Mouse (Mus musculus) testis, postnatal 10 days (tissue): ENCODE results near the gene Lrrc61.

Source experiments
- DNase-seq: peaks from one replicate; pipeline ENCODE4 v3.0.0; 2021; ENCODE audit warnings: low spot score

Gene Lrrc61

GRCm38 (mm10) chr6:48546858-48547257, 7.7 kb upstream of the Lrrc61 start:
- peak; percentile 33 for DNase-seq

DNA sequence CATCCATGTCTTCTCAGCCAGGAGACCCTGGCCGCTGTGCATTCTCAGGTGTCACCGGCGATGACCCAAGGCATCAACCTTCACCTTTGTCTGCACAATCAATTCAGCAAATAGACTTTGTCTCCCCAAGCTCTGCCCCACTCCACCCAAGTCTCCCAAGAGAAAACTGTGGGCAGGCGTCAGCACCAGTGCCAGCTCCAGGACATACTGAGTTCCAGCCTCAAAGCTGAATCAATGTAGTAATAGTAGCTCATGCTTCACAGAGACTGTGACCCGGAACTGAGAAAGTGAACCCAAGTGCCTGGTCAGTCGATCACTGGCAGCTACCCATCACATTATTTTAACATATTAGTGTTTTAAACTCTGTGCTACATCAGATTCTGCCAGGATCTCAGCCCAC, 6.3 kb upstream of the Lrrc61 start:
- no peak for DNase-seq

DNA sequence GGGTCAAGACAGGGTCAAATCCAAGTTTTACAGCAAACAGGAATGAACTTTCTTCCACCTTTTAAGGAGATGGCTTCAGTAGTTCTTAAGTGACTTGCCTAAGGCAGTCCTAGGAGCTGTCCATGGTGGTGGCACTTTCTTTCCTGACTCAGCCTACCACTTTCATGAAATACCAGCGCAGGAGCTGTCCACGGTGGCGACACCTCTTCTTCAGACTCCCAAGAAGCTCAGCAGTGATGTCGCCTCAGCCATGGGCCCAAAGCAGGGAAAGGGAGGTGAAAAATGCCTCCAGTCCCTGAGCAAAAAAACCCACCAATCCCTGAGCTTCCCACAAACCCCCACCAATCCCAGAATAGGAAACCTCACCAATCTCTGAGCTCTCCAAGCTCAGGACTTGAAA, 1.7 kb upstream of the Lrrc61 start:
- peak; percentile 59 for DNase-seq

GRCm38 (mm10) chr6:48553819-48554218, 777 bp upstream of the Lrrc61 start:
- peak; percentile 28 for DNase-seq

- DNase-seq, result peak; percentile 46
These were observed 701 bp downstream of the Lrrc61 start for GRCm38 (mm10) chr6:48555104-48555890.

- no peak for DNase-seq
These were observed 1.4 kb downstream of the Lrrc61 start for GRCm38 (mm10) chr6:48555956-48556355.

DNA sequence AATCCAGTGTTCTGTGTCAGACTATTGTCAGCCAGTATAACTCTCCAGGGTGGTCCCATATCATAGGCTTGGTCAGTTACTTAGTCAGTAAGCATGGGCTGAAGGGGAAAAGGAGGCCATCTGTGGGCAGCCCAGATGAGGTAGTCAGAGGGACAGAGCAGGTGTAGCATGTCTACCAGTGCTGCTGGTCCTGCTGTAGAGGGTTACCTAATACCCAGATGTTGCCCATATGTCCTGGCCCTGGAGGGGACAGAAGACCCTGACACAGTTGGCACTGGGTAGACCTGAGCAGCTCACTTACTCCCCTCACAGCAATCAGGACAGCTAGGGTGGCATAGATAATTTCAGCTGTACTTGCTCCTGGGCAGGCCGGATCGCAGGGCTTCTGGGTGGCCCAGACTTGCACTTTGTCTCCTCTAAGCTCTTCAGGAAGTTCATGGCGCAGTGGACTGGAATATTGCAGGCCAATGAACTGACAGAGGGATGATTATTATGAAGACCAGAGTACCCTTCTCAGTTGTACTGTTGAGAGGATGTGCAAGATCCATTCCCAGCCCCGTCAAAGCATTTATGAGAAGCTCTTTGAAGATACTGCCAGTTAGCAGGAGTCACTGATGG, 11.2 kb downstream of the Lrrc61 start:
- DNase-seq, result no peak

GRCm38 (mm10) chr6:48566312-48566711, 11.7 kb downstream of the Lrrc61 start:
- peak; percentile 69 for DNase-seq

- peak; percentile 77 for DNase-seq
These were observed 13.7 kb downstream of the Lrrc61 start for GRCm38 (mm10) chr6:48568036-48568984.

GRCm38 (mm10) chr6:48569065-48569807, 14.6 kb downstream of the Lrrc61 start:
- DNase-seq, result no peak

GRCm38 (mm10) chr6:48572014-48572413, 17.4 kb downstream of the Lrrc61 start:
- DNase-seq, result no peak

GRCm38 (mm10) chr6:48572572-48573061, 18.0 kb downstream of the Lrrc61 start, which contains the start of gene Rarres2:
Gene Rarres2, minus strand, starts transcription at chr6:48572789.
- peak; percentile 60 for DNase-seq

- DNase-seq, result no peak
These were observed 18.7 kb downstream of the Lrrc61 start for GRCm38 (mm10) chr6:48573280-48573679.

GRCm38 (mm10) chr6:48573981-48574380, 19.4 kb downstream of the Lrrc61 start:
- DNase-seq, result no peak

GRCm38 (mm10) chr6:48578736-48579135, 24.1 kb downstream of the Lrrc61 start:
- no peak for DNase-seq

DNA sequence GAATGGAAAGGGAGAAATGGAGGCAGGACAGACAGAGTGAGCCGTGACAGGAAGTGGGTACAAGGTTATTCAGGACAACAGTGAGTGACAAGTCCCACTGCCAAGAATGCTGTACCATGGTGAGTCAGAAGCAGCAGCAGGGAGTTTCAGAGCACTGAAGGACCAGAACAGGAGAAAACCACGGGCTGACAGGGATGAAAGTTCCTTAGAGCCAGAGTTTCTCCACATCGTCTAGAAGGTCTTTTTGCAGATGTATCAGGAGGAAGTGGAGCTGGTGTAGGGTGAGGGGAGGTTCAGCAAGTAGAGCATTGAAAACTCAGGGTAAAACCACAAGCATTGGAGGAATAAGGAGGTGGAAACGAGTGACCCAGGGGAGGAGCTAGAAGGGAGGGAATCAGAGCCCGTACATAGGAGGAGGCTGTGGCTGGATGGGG, 24.6 kb downstream of the Lrrc61 start:
- no peak for DNase-seq

DNA sequence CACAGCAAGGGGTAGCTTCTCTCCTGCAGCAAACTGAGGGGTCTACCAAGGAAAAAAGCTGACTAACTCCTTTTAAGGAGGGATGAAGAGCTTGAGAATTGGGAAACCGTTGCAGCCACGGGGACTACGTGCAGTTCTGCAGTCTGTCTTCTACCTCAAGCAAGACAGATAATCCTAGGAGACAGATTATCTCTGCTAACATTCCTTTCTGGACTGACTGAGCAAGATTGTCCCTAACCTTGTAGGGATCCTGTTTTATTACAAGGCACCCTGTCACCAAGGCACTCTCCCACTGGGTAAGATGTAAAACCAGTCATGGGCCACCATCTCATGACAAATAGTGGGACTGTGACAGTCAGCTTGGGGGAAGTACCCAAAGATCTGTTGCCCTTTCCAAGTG, 26.7 kb downstream of the Lrrc61 start:
- no peak for DNase-seq

GRCm38 (mm10) chr6:48582037-48582436, 27.4 kb downstream of the Lrrc61 start:
- no peak for DNase-seq

DNA sequence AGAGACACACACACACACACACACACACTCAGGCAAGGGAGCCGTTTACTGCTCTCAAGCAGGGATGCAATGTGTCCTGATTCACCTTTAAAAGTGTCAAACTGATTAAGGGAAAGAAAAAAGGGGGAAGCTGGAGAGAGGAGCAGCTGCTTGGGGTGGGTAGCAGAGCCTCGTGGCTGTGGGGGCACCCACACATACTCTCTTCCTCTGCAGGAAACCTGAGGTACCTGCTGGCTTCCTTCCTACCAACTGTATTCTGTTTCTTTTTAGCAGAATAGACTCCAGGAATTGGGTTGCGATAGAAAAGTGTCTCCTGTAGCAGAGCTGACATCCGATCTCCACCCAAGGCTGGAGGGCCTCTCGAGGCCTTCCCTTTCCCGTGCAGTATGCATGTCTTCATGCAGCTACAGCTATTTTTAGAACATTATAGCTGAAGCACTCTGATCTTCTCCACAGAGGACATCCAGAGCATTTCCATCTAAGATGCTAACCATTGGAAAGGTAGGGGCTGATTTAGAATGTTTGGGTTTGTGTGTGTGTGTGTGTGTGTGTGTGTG, 34.7 kb downstream of the Lrrc61 start, which contains the start of gene Gm45021:
Gene Gm45021, plus strand, starts transcription at position 417 of the 557 bp plus-strand sequence.
- no peak for DNase-seq

- no peak for DNase-seq
These were observed 36.7 kb downstream of the Lrrc61 start for GRCm38 (mm10) chr6:48591221-48591845.

- DNase-seq, result no peak
These were observed 37.3 kb downstream of the Lrrc61 start for GRCm38 (mm10) chr6:48591871-48592270.
